Mouse (Mus musculus) testis, postnatal 14 days (tissue): ENCODE results near the gene Hsph1.
A peak's percentile ranks its signal among the peaks of the same experiment; 100 is the strongest.

Source experiments
- DNase-seq: peaks from one replicate; pipeline ENCODE4 v3.0.0; 2021; ENCODE audit warnings: low spot score

The Hsph1 gene

DNA sequence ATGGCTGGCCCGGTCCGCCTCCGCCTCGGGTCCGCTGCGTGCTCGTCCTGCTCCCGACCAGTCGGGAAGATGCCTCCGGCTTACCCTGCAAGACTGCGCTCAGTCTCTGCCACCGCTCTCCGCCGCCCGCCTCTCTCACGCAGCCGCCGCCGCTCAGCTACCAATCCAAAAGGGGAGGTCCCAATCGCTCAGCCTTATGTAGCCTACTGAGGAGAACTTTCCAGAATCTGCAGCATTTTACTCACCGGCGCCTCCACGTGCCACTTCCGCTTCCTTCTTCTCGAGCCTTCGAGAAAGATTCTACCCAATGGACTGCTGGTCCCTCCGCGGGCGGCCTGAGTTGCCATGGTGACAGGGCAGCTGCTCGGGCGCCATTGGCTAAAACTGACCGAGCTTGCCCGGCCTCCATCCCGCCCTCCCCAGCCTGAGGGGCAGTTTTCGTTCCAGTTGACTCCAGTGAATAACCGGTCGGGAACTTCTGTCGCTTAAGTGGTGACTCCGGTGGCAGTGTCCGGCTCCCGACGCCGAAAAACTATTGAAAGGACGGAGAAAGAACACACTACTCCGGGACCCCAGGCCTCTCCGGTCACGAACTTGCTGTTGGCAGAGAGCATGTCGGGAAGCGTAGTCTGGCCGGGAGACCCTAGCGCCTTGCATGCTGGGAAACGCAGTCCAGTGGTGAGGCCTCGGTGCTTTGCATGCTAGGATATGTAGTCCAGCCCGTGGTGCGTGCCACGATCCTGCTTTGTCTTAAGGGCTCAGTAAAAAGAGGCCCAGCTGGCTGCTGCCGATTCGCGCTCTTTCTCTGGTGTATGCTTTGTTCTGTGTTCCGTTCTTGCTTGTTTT lies at the start of gene Hsph1:
Gene Hsph1, minus strand, starts transcription at position 302 of the 846 bp plus-strand sequence.
- peak; percentile 98 for DNase-seq

DNA sequence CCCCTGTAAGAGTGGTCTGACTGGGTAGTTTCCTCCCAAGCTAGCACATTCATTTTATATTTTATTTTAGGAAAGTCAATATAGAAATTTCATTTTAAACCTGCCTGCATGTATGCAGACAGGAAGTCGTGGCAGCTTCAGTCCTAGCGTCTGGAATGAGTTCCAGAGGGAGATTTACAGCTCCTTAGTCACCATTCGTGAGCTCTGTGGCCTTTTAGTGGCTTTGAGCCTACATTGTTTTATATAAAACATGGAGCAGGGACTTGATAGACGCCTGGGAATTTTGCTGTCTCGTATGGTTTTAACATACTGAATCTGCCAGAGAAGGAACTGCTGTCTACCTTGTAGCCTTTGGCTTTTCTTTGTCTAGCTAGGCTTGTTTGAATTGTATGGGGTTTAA lies 44.8 kb upstream of the Hsph1 start:
- DNase-seq, result no peak

DNA sequence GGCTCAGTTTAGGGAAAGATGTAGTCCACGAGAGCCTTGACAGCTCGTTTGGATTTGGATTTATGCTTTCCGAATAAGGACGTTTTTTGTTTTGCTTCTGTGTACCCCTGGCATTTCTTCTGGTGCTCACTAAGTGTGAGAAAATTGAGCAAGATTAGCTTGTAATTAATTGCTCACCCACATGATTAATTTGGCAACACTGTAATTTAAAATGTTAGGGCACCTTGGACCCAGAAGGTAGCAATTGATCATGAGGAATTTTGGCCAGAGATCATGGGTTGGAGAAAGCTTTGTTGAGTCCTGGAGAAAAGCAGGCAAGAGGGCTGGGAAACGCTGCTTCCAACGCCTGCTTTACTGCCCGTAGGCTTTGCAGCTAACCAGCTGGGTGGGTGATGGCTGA lies 43.7 kb upstream of the Hsph1 start:
- no peak for DNase-seq

DNA sequence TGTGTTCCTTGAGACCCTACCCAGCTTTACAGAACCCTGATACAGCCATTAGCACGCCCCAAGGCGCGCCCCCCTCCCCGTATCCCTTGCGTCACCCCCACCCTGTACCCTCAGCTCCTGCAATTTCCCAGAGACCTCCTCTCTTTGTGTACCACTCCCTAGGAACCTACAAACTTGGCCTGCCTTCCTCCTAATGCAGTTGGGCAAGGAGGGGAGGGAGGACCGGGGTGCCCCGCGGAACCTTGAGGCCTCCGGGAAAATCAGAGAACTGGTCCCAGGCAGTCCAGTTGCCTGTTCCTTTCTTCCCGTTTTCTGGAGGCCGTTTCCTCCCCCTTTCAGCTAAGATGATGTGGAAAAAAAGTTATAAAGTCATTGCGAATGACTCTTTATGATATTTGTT lies 43.2 kb upstream of the Hsph1 start:
- no peak for DNase-seq

DNA sequence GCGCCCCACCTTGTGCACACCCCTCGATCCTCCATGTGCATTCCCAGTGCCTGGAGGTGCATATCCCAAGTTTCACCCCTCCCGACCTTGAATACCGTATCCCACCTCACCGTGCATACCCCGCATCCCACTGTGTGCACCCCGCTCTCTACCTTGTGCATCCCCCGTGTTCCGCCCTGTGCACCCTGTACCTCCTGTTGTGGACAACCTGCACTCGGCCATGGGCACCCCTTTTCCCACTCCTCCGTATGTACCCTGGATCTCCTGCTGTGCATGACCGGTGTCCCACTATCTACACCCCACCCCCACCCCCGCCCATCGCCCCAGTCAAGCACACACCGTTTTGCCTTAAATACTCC lies 42.8 kb upstream of the Hsph1 start:
- DNase-seq, result no peak

DNA sequence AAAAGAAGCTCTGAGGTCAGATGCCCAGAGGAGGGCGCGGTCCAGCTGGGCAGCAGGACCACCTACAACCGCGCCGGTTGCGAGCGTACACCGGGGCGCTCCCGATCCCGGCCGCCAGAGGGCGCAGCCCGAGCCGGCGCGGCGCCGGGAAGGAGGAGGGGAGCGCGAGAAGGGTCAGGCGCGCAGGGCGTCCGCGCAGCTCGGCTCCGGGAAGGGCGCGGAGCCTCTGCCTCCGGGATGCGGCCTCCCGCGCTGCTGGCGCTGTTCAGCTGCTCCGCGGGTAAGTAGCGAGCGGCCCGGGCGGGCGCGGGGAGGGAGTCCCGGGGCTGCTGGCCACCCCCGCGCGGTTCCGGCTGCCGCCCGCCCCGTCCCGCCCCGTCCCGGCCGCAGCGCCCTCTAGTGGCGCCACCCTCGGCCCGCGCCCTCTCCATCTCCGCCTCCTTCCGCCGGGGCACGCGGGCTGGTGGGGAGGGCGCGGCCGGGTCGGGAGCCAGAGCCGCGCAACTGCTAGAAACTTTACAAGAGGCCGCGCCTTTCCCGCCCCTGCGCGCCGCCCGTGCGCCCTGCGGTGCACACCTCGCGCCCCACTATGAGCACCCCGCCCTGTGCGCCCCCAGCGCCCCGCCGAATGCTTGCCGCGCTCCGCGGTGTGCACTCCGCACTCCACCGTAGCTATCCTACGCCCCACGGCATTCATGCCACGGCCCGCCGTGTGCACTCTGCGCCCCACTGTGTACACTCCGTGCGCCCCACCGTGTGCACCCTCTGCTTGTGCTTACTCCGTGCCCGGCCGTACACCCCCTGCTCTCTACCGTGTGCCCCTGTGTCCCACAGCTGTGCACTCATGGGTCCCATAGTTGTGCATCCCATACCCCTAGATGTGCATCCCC lies 42.2 kb upstream of the Hsph1 start, which contains the start of gene B3glct:
Gene B3glct, plus strand, starts transcription at position 131 of the 890 bp plus-strand sequence.
- peak; percentile 77 for DNase-seq

DNA sequence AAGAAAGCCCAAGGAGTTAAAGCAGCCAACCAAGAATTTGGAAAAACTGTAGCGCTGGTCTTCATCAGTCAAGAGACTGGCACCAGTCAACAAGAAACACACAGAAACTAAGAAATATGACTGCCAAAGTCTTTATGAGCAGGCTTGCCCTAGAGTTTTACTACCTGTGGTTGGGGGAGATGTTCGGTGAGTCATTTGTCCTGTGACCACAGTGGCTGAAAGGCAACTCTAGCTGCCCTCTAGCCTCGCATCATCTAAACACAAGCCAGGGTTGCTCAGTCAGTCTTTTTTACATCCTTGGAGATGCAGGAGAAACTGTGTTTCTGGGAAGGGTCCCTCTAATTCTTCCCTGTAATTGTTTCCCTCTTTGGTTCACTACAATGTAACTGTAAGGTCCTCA lies 41.0 kb upstream of the Hsph1 start:
- no peak for DNase-seq

DNA sequence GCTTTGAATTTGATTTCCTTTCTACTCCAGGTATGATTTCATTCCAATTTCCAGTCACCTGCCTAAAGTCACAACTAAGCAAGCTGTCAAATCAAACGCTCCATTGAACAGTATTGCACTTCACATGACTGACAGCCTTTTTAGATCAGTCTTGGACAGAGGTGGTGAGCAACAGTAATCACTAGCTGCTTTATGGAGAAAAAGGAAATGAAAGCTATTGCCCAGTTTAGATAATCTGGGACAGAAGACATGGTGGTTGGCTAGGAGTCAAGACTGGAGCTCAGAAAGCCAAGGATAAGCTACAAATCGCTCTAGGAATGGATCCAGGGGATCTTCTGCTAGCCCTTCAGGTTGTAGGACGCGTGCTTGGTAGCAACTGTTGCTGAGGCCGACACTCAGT lies 27.2 kb upstream of the Hsph1 start:
- DNase-seq, result no peak

DNA sequence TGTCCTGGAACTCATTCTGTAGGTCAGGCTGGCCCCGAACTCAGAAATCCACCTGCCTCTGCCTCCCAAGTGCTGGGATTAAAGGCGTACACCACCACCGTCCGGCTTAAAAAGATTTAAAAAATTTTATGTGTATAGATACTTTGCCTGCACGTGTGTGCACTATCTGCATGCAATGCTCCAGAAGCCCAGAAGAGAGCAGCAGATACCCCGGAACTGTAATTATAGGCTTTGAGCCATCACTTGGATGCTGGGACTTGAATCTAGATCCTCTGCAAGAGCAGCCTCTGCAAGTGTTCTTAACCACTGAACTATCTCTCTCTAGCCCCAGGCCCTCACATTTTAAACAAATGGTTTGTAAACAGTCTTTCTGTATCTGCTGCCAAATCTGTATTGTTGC lies 26.8 kb upstream of the Hsph1 start:
- no peak for DNase-seq

DNA sequence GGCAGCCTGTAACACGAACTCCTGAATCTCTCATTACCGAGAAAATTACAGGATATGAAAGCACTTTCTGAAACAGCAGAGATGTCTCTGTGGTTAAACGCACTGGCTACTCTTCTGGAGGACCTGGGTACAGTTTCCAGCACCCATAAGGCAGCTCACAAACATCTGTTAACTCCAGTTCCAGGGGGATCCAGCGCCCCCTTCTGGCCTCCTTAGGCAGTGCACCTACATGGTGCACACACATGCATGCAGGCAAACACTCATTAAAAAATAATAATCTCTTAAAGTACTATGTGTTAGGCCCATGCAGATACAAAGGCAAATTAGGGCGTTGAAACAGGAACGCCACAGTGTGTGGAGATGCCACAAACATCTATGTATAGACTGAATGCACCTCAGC lies 25.3 kb upstream of the Hsph1 start:
- DNase-seq, result no peak

DNA sequence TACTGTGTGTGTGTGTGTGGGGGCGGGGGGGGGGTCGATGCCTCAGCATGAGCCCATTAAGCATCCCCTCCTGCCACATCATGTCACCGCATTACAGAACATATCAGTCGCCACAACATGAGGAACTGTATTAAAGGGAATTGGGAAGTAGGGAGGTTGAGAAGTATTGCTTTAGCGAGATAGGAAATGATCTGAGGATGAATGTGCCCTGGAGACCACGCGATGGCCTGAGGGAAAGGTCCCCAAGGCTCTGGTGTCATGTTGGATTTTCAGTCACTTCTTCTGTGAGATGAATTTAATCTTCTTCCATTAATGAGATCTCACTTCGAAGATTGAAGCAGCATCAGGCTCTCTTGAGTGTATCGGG lies 23.2 kb upstream of the Hsph1 start:
- DNase-seq, result no peak

DNA sequence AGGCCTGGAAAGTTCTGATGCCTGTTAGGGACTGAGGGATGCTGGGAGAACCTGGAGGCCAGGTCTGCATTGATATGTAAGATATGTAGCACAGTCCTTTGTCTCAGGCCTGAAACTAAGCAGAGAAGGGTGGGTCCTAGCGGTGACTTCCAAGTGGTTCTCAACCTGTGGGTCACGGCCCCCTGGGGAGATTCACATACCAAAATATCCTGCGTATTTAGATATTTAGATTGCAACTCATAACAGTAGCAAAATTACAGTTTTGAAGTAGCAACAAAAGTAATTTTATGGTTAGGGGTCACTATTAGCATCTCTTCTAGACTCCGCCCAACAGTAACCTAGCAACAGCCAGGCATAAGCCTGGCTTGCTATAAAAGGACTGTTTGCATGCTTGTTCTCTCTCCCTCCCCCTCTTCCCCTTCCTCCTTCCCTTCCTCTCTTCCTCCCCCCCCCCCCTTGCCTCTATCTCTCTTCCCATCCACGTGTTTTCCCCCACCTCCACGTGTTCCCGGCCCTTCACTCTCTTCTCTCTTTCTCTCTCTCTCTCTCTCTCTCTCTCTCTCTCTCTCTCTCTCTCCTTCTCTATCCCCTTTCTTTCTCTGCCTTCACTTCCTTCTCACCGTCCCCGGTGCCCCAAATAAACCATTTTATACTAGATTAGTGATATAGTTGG lies 22.7 kb upstream of the Hsph1 start:
- no peak for DNase-seq

DNA sequence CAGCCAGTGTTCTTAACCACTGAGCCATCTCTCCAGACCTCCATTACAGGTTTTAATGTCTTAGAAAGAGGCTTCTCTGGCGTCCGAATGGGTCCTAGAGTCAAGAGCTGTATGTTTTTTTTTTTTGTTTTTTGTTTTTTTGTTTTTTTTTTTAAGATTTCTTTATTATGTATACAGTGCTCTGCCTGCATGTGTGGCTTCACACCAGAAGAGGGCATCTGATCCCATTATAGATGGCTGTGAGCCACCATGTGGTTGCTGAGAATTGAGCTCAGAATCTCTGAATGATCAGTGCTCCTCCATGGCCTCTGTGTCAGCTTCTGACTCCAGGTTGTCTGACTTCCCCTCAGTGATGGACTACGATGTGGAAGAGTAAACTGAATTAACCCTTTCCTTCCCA lies 21.8 kb upstream of the Hsph1 start:
- no peak for DNase-seq

DNA sequence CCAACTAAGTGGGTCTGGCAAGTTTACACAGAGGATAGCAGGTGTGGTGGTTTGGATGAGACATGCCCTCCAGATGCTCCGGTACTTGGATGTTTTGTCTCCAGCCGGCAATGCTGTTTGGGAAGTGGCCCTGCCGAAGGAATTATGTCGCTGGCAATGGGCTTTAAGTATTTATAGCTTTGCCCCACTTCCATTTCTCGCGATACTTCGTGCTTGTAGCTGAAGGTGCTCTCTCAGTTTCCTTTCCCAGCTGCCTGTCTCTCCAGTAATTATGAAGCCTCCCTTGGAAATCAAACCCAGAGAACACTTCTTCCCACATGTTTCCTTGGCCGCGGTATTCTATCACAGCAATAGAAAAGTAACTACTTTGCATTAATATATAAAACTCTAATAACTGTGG lies 19.5 kb upstream of the Hsph1 start:
- no peak for DNase-seq

DNA sequence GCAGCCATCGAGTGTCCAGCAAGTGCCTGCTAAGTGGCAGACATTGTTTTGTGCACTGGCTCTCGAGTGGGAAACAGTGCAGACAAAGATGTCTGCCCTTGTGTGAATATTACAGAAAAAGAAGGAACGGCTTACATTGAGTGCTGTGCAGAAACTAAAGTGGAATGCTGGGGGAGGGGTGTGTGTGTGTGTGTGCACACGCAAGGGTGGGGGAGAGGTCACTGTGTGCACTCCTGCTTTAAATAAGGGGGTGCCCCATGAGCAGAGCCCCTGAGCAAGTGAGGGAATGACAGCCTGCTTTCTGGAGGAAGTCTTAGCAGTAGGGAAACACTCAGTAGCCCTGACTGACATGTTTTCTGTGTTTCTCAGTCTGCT lies 14.0 kb upstream of the Hsph1 start:
- no peak for DNase-seq

DNA sequence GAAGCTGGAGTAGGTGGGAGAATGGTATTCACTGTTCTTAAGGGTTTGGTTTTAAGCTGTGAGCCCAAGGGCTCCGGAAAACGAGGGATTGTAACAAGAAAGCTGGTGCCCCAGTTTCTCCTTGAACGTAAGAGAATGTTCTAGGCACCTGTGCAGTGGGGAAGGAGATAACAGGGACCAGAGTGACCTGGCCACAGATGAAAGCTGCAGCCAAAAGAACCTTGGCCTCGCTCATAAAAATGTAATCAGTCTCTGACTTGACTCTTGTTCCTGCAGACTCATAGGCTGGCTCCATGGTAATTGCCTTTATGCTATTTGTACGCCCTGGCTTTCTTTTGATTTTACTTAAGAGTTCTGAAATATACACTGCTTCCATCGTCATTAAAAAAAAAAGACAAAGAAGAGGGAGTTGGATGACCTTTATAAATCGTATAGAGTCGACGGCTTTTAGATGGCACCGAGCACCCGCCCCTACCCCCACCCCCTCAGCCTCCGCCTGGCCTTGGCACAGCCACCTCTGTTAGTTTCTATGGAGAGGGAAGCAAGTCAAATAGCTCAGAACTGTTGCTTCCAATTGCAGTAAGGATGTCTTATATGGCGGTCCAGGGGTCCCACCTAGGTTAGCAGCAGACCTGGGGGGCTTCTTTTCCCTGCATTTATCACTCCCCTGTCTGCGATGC lies 13.5 kb upstream of the Hsph1 start:
- DNase-seq, result no peak

DNA sequence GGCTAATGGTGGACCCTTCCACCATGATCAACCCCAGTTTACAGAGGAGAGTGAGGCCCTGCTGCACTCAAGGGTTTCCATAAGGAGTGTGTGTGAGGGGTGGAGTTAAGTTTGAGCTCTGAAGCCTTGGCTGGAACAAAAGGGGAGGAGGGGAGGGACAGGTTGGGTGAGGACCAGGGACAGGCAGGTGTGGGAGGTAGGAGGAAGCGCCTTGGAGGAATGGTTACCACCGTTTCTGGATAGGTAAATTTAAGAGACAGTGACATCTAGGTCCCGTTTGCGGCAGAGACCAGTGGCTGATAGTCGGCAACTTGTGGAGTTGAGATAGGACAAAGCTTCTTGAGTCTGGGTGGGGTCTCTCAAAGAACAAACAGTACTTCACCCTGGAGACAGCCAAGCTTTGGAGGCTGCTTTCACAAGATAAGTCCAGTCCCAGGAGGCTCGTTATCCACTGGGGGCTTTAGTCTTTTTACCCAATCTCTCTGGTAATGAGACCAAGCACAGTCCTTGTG lies 12.8 kb upstream of the Hsph1 start:
- DNase-seq, result peak; percentile 64

DNA sequence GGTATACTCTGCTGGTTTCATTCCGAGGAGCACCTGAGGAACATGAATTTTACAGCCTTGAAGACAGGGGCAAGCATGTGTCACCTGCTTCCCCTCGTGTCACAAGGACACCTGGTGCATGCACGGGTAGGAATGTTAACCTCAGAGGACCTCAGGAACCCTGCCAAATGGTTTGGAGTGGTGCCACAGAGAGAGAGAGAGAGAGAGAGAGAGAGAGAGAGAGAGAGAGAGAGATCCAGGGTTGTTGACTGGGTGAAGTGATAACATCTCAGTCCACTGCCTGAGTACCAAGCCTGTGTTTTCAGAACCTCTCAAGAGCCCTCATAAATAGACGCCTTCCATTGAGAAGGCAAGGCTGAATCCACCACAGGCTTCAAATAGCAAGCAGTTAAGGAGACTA lies 12.0 kb upstream of the Hsph1 start:
- no peak for DNase-seq

DNA sequence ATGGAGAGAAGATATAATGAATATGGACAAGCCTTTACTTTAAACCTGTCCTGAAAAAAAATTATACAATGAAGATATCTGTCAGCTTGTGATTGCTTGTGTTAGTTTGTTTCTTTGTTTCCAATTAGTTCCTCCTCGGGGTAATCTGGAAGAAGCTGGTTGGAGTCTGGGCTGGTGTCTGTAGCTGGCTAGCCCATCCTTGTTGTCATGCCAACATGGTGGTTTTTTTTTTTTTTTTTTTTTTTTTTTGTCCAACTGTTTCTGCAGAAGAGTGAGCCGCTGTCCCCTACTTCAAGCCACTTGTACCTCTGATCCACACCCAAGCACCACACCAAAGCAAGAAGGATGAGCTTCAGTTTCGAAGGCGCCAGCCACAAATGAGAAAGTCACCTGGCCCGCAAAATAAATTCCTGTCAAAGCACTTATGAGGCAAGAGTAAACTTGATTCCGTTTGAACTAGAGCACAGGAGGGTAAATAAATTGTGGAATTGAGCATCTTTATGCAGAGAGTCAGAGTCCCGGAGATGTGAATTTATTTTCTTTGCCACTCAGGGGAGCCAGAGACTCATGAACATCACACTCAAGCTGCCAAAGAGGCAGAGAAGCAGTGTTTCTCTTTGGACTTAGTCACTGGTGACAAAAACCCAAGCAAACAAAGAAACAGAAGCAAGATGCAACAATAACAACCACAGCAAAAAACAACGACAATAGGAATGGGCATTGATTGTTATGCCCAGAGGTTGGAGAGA lies 11.4 kb upstream of the Hsph1 start:
- DNase-seq, result no peak

DNA sequence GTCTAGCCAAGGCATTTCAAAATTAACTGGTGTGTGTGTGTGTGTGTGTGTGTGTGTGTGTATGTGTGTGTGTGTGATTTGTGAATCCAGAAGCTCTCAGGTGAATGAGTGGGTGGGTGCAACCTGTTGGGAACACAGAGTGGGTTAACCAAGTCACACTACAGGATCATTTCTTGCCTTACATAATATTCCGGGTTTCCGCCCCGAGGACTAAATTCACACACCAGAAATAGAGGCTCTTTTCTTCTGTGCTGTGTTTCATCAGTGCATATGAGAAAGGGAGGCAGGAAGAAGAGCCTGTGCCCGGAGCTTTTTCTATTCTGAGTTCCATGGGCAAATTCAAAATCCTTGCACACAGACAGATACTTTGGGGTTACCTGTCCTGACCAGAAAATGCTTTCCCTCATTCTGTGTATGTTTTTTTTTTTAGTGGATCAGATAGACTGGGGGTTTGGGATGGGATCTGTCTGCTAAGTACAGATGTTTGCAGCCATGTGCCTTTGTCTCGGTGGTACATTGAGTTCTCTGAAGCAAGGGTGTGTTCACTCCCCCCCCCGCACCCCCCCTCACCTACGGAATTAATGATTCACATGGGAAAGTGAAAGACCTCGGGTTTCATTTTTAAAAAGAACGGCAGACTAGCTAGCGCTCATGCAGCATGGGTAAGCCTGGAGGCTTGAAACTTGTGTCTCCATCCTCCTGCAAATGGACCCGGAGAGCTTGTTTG lies 6.8 kb upstream of the Hsph1 start:
- DNase-seq, result no peak

DNA sequence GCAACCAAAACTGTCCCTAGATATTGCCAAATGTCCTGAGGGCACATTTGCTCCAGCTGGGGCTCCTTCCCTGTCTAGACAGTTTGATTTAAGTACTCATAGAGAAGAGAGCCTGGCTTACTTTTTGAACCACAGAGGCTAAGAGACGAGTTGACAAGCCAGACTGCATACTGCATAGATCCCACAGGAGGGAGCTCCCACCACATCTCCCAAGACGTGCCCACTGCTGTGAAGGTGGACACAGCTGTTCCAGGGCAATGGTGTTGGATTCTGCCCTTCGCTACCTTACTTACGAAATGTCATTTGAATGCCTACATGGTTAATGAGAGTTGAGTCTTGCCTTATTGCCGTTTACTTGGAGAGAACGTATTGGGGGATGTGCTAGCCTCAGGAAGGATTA lies 6.2 kb upstream of the Hsph1 start:
- no peak for DNase-seq
